Mouse (Mus musculus): ENCODE data around the gene Acbd4. TPM values are rescaled to one million over a fixed set of nuclear protein-coding genes. Genes with fewer than 3 reads are reported as not detected.

Acbd4 gene
- polyA plus RNA-seq, 1 experiment from 2014 or later = 56.5 TPM

GRCm38 (mm10) chr11:103101866-103102501 lies 502 bp downstream of the Acbd4 start:
- peak overlapping the region; percentile 86 for H3K4me2 ChIP-seq (ENCODE audit: low read depth, low read length)
- peak; percentile 59 for DNase-seq
- WGBS (ENCODE audit: insufficient replicate concordance) = 4% methylated on average over 30 of the region's 30 CpGs
- no peak for TF ChIP-seq CTCF (IDR thresholded peaks at IDR 0.05; ENCODE audit: low read depth)
- no peak for TF ChIP-seq EP300 (IDR thresholded peaks at IDR 0.05; ENCODE audit: low read depth)
- peaks cover 54% of the 10 kb centered on the region for H3K4me1 ChIP-seq (ENCODE audit: insufficient read depth)
- H3K9ac ChIP-seq (replicated peaks) = peak overlapping the region; percentile 50
- H3K36me3 ChIP-seq (replicated peaks; ENCODE audit: insufficient read depth, low read length) = 0 out of 2 replicates have a peak, but pooled peaks cover 10% of the 10 kb centered on the region
- peaks cover 20% of the 10 kb centered on the region for H3K27me3 ChIP-seq (ENCODE audit: insufficient read depth, low read length)
- H3K9me3 ChIP-seq (ENCODE audit: low read length) = no peaks in the 10 kb centered on the region
- peak overlapping the region; percentile 57 for H3K4me3 ChIP-seq (ENCODE audit: low read depth, low read length)
- no peak for ATAC-seq
- H3K27ac ChIP-seq (ENCODE audit: low read depth) = no peak overlapping the region

- Histone ChIP-seq H3K9me3 (ENCODE audit: low read length) (no peaks in the 10 kb centered on the region), H3K9ac (replicated peaks) (peak overlapping the region; percentile 66), H3K4me2 (ENCODE audit: low read depth, low read length) (peak overlapping the region; percentile 86), H3K27ac (ENCODE audit: low read depth) (peak overlapping the region; percentile 66), H3K36me3 (replicated peaks; ENCODE audit: insufficient read depth, low read length) (0 out of 2 replicates have a peak, but pooled peaks cover 13% of the 10 kb centered on the region), H3K27me3 (ENCODE audit: insufficient read depth, low read length) (peaks cover 20% of the 10 kb centered on the region), H3K4me1 (ENCODE audit: insufficient read depth) (peaks cover 54% of the 10 kb centered on the region), H3K4me3 (ENCODE audit: low read depth, low read length) (peak overlapping the region; percentile 65)
- WGBS (ENCODE audit: insufficient replicate concordance) = 1% methylated on average over 35 of the region's 35 CpGs
- DNase-seq (peak; percentile 99), ATAC-seq (peak; percentile 94)
- TF ChIP-seq CTCF (IDR thresholded peaks at IDR 0.05; ENCODE audit: low read depth) = peak; percentile 100
- peak; percentile 16 for TF ChIP-seq EP300 (IDR thresholded peaks at IDR 0.05; ENCODE audit: low read depth)
These were observed 1.4 kb downstream of the Acbd4 start for GRCm38 (mm10) chr11:103102725-103103349.

GRCm38 (mm10) chr11:103103621-103104020 lies 2.1 kb downstream of the Acbd4 start:
- 45% methylated on average over 8 of the region's 8 CpGs for WGBS (ENCODE audit: insufficient replicate concordance)
- TF ChIP-seq CTCF (IDR thresholded peaks at IDR 0.05; ENCODE audit: low read depth) (no peak), EP300 (IDR thresholded peaks at IDR 0.05; ENCODE audit: low read depth) (no peak)
- Histone ChIP-seq H3K9ac (replicated peaks) (peak overlapping the region; percentile 66), H3K4me3 (ENCODE audit: low read depth, low read length) (peak overlapping the region; percentile 65), H3K36me3 (replicated peaks; ENCODE audit: insufficient read depth, low read length) (0 out of 2 replicates have a peak, but pooled peaks cover 13% of the 10 kb centered on the region), H3K4me1 (ENCODE audit: insufficient read depth) (peaks cover 54% of the 10 kb centered on the region), H3K27me3 (ENCODE audit: insufficient read depth, low read length) (peaks cover 20% of the 10 kb centered on the region), H3K4me2 (ENCODE audit: low read depth, low read length) (peak overlapping the region; percentile 80), H3K27ac (ENCODE audit: low read depth) (peak overlapping the region; percentile 66), H3K9me3 (ENCODE audit: low read length) (no peaks in the 10 kb centered on the region)
- no peak for ATAC-seq
- DNase-seq = peak; percentile 29

- ATAC-seq = peak; percentile 7; the same call in 1 of the 2 replicates
These were observed 3.0 kb downstream of the Acbd4 start for GRCm38 (mm10) chr11:103104469-103104868.

GRCm38 (mm10) chr11:103105180-103105725 lies 3.8 kb downstream of the Acbd4 start:
- DNase-seq (peak; percentile 58), ATAC-seq (no peak)
- TF ChIP-seq EP300 (IDR thresholded peaks at IDR 0.05; ENCODE audit: low read depth) = no peak
- TF ChIP-seq CTCF (IDR thresholded peaks at IDR 0.05; ENCODE audit: low read depth) = no peak
- Histone ChIP-seq H3K36me3 (replicated peaks; ENCODE audit: insufficient read depth, low read length) (peaks cover 13% of the 10 kb centered on the region; the same call in 1 of the 2 replicates), H3K27ac (ENCODE audit: low read depth) (peak overlapping the region; percentile 79), H3K4me3 (ENCODE audit: low read depth, low read length) (peak overlapping the region; percentile 65), H3K27me3 (ENCODE audit: insufficient read depth, low read length) (peaks cover 19% of the 10 kb centered on the region), H3K4me2 (ENCODE audit: low read depth, low read length) (peak overlapping the region; percentile 80), H3K4me1 (ENCODE audit: insufficient read depth) (peaks cover 54% of the 10 kb centered on the region), H3K9ac (replicated peaks) (peak overlapping the region; percentile 66), H3K9me3 (ENCODE audit: low read length) (no peaks in the 10 kb centered on the region)
- WGBS (ENCODE audit: insufficient replicate concordance) = 56% methylated on average over 14 of the region's 14 CpGs

More at GRCm38 (mm10) chr11:103104469-103104868, 3.0 kb downstream of the Acbd4 start:
- 0 out of 2 replicates have a peak, but pooled peaks cover 13% of the 10 kb centered on the region for H3K36me3 ChIP-seq (replicated peaks; ENCODE audit: insufficient read depth, low read length)
- H3K4me1 ChIP-seq (ENCODE audit: insufficient read depth) = peaks cover 54% of the 10 kb centered on the region
- H3K4me3 ChIP-seq (ENCODE audit: low read depth, low read length) = peak overlapping the region; percentile 65
- H3K9me3 ChIP-seq (ENCODE audit: low read length) = no peaks in the 10 kb centered on the region
- peaks cover 20% of the 10 kb centered on the region for H3K27me3 ChIP-seq (ENCODE audit: insufficient read depth, low read length)
- WGBS (ENCODE audit: insufficient replicate concordance) = 44% methylated on average over 7 of the region's 7 CpGs
- TF ChIP-seq EP300 (IDR thresholded peaks at IDR 0.05; ENCODE audit: low read depth) (no peak), CTCF (IDR thresholded peaks at IDR 0.05; ENCODE audit: low read depth) (no peak)
- H3K4me2 ChIP-seq (ENCODE audit: low read depth, low read length) = peak overlapping the region; percentile 80
- DNase-seq = peak; percentile 41
- H3K27ac ChIP-seq (ENCODE audit: low read depth) = peak overlapping the region; percentile 79
- peak overlapping the region; percentile 66 for H3K9ac ChIP-seq (replicated peaks)

- H3K4me2 ChIP-seq (ENCODE audit: low read depth, low read length) = peak overlapping the region; percentile 80
- H3K27ac ChIP-seq (ENCODE audit: low read depth) = peak overlapping the region; percentile 79; the same call in 1 of the 2 replicates
- ATAC-seq (no peak), DNase-seq (no peak)
- peaks cover 14% of the 10 kb centered on the region for H3K27me3 ChIP-seq (ENCODE audit: insufficient read depth, low read length)
- no peaks in the 10 kb centered on the region for H3K9me3 ChIP-seq (ENCODE audit: low read length)
- WGBS (ENCODE audit: insufficient replicate concordance) = 81% methylated on average over 6 of the region's 6 CpGs
- H3K36me3 ChIP-seq (replicated peaks; ENCODE audit: insufficient read depth, low read length) = peaks cover 13% of the 10 kb centered on the region; the same call in 1 of the 2 replicates
- no peak overlapping the region for H3K4me3 ChIP-seq (ENCODE audit: low read depth, low read length)
- peaks cover 54% of the 10 kb centered on the region for H3K4me1 ChIP-seq (ENCODE audit: insufficient read depth)
- H3K9ac ChIP-seq (replicated peaks) = no peak overlapping the region
- TF ChIP-seq CTCF (IDR thresholded peaks at IDR 0.05; ENCODE audit: low read depth) (no peak), EP300 (IDR thresholded peaks at IDR 0.05; ENCODE audit: low read depth) (no peak)
These were observed 4.3 kb downstream of the Acbd4 start for GRCm38 (mm10) chr11:103105810-103106209.
